Mouse (Mus musculus): Measurements from ENCODE around the gene Plekhg4.

- no peak for TF ChIP-seq ZC3H11A (IDR thresholded peaks at IDR 0.05; ENCODE audit: borderline replicate concordance, low read depth, low read length)
- no peak for TF ChIP-seq HCFC1 (IDR thresholded peaks at IDR 0.05; ENCODE audit: borderline replicate concordance, insufficient read depth, low read length)
Observed at GRCm38 (mm10) chr8:105367107-105367506, 6.0 kb upstream of the Plekhg4 start.

All from ES-E14 (cell line).